In genomic region chrX:56464906-56465305, GRCm38 (mm10) we compare ENCODE assay signal across 33 mouse cellular contexts. TPM values are rescaled to one million over a fixed set of nuclear protein-coding genes. Genes with fewer than 3 reads are reported as not detected.
DNase-seq lines count a peak whose midpoint lies in the region; ATAC-seq and TF ChIP-seq lines count a peak whose summit lies in the region.
"Had no signal": no experiment of that assay in that cellular context is flagged by ENCODE, and none has a peak within 500 bp of the region (broad histone marks: within the 10 kb centered on the region; RNA-seq: fewer than 3 reads in every experiment).

No protein-coding gene starts in this region.

- H3K9me3 ChIP-seq in G1E (replicated peaks), result no peaks in the 10 kb centered on the region
- no peaks in the 10 kb centered on the region for H3K9me3 ChIP-seq in liver, embryonic 14.5 days (ENCODE audit: control insufficient read depth, low read length)
- H3K9me3 ChIP-seq in stomach, embryonic 15.5 days, result no peaks in the 10 kb centered on the region
- H3K9me3 ChIP-seq: embryonic facial prominence, embryonic 12.5 days; limb, embryonic 10.5 days; neural tube, embryonic 15.5 days had no signal

- H3K9ac ChIP-seq in liver, embryonic 14.5 days (replicated peaks), result no peak overlapping the region
- H3K9ac ChIP-seq in stomach, embryonic 15.5 days, result no peak overlapping the region
- H3K9ac ChIP-seq: embryonic facial prominence, embryonic 12.5 days; forebrain, postnatal 0 days; neural tube, embryonic 15.5 days had no signal

- H3K36me3 ChIP-seq in G1E (replicated peaks), result peaks cover 36% of the 10 kb centered on the region
- peaks cover 18% of the 10 kb centered on the region for H3K36me3 ChIP-seq in liver, embryonic 14.5 days (replicated peaks; ENCODE audit: control insufficient read depth, insufficient read depth, low read depth)
- no peaks in the 10 kb centered on the region for H3K36me3 ChIP-seq in stomach, embryonic 15.5 days
- H3K36me3 ChIP-seq in thymus, adult 2 months (ENCODE audit: control insufficient read depth, insufficient read depth, low read length), result no peaks in the 10 kb centered on the region
- H3K36me3 ChIP-seq: embryonic facial prominence, embryonic 12.5 days; neural tube, embryonic 15.5 days had no signal

- peak overlapping the region; percentile 81; the same call in 1 of the 2 replicates for H3K27ac ChIP-seq in bone marrow macrophage, adult 2 months (ENCODE audit: insufficient read depth, low read depth, low read length)
- no peak overlapping the region for H3K27ac ChIP-seq in liver, embryonic 14.5 days
- no peak overlapping the region for H3K27ac ChIP-seq in stomach, embryonic 15.5 days
- no peak overlapping the region for H3K27ac ChIP-seq in thymus, adult 2 months (ENCODE audit: control insufficient read depth, insufficient read depth, low read length)
- H3K27ac ChIP-seq: embryonic facial prominence, embryonic 12.5 days; kidney, postnatal 0 days; limb, embryonic 10.5 days; neural tube, embryonic 15.5 days had no signal

- no peak for TF ChIP-seq CTCF in G1E (IDR thresholded peaks at IDR 0.05; ENCODE audit: low read depth, low read length)
- no peak for TF ChIP-seq CTCF in bone marrow macrophage, adult 2 months (IDR thresholded peaks at IDR 0.05; ENCODE audit: low read depth, low read length)
- no peak for TF ChIP-seq CTCF in liver, embryonic 14.5 days (IDR thresholded peaks at IDR 0.05; ENCODE audit: low read depth)
- no peak for TF ChIP-seq CTCF in thymus, adult 2 months (IDR thresholded peaks at IDR 0.05; ENCODE audit: borderline replicate concordance, control insufficient read depth, extremely low read depth, insufficient read depth, low read length, poor library complexity)

- no peak overlapping the region for H3K4me3 ChIP-seq in G1E (ENCODE audit: low read depth, low read length)
- no peak overlapping the region for H3K4me3 ChIP-seq in bone marrow macrophage, adult 2 months (ENCODE audit: insufficient read depth, low read length)
- H3K4me3 ChIP-seq in liver, embryonic 14.5 days (ENCODE audit: insufficient read depth in 1 of 2, low read depth in 2 of 2, low read length in 2 of 2), result no peak overlapping the region
- H3K4me3 ChIP-seq in stomach, embryonic 15.5 days (replicated peaks), result no peak overlapping the region
- no peak overlapping the region for H3K4me3 ChIP-seq in thymus, adult 2 months (ENCODE audit: control insufficient read depth, insufficient read depth, low read length)
- H3K4me3 ChIP-seq: embryonic facial prominence, embryonic 12.5 days; limb, embryonic 10.5 days; neural tube, embryonic 15.5 days had no signal

- no peaks in the 10 kb centered on the region for H3K27me3 ChIP-seq in G1E (ENCODE audit: insufficient read depth, low read length)
- no peaks in the 10 kb centered on the region for H3K27me3 ChIP-seq in liver, embryonic 14.5 days (ENCODE audit: control insufficient read depth, insufficient read depth, low read length)
- no peaks in the 10 kb centered on the region for H3K27me3 ChIP-seq in stomach, embryonic 15.5 days (replicated peaks)
- H3K27me3 ChIP-seq in thymus, adult 2 months (ENCODE audit: control insufficient read depth, insufficient read depth, low read length), result no peaks in the 10 kb centered on the region
- H3K27me3 ChIP-seq: embryonic facial prominence, embryonic 12.5 days; neural tube, embryonic 15.5 days had no signal

- TF ChIP-seq POLR2A in bone marrow macrophage, adult 2 months (IDR thresholded peaks at IDR 0.05; ENCODE audit: borderline replicate concordance, low read depth, low read length), result no peak
- no peak for TF ChIP-seq POLR2A in thymus, adult 2 months (IDR thresholded peaks at IDR 0.05; ENCODE audit: control insufficient read depth, extremely low read depth, insufficient read depth, low read length, poor library complexity)

- peak overlapping the region; percentile 24 for H3K4me2 ChIP-seq in liver, embryonic 14.5 days (ENCODE audit: low read depth)
- H3K4me2 ChIP-seq in stomach, embryonic 15.5 days, result no peak overlapping the region
- H3K4me2 ChIP-seq: embryonic facial prominence, embryonic 12.5 days; heart, embryonic 11.5 days; neural tube, embryonic 15.5 days had no signal

- 30% methylated on average over 1 of the region's 1 CpGs for WGBS in liver, embryonic 14.5 days (ENCODE audit: insufficient replicate concordance)
- WGBS in stomach, embryonic 15.5 days, result 66% methylated on average over 1 of the region's 1 CpGs
- 96% methylated on average over 1 of the region's 1 CpGs for WGBS in thymus, adult 2 months

- H3K4me1 ChIP-seq in G1E (ENCODE audit: insufficient read depth, low read depth, low read length), result peaks cover 62% of the 10 kb centered on the region
- H3K4me1 ChIP-seq in bone marrow macrophage, adult 2 months (ENCODE audit: control insufficient read depth, insufficient read depth, low read length), result peaks cover 52% of the 10 kb centered on the region
- H3K4me1 ChIP-seq in liver, embryonic 14.5 days (replicated peaks; ENCODE audit: control insufficient read depth in 2 of 2, insufficient read depth in 2 of 2, low read length in 1 of 2), result peaks cover 0 to 19% of the 10 kb centered on the region in 2 experiments; a peak in 2 of 4 replicates
- no peaks in the 10 kb centered on the region for H3K4me1 ChIP-seq in stomach, embryonic 15.5 days
- H3K4me1 ChIP-seq in thymus, adult 2 months (replicated peaks; ENCODE audit: control insufficient read depth, insufficient read depth, low read length), result no peaks in the 10 kb centered on the region
- H3K4me1 ChIP-seq: embryonic facial prominence, embryonic 12.5 days; neural tube, embryonic 15.5 days had no signal

- peak; percentile 55 for TF ChIP-seq EP300 in liver, embryonic 14.5 days (IDR thresholded peaks at IDR 0.05; ENCODE audit: low read depth)

- DNase-seq in G1E (ENCODE audit: low spot score), result no peak
- no peak for DNase-seq in liver, embryonic 14.5 days (ENCODE audit: low read depth in 3 of 3, low spot score in 3 of 3)
- DNase-seq in left cerebral cortex, adult 11 months (ENCODE audit: low spot score), result no peak
- no peak for DNase-seq in urinary bladder, adult 18-20 months (ENCODE audit: low spot score in 2 of 2)
- DNase-seq in thymus, adult 2 months, result no peak
- DNase-seq: adrenal gland, postnatal 36 days; cerebellum, adult 11 months; cerebellum, postnatal 14 days; forebrain, postnatal 0 days; gastrocnemius, postnatal 14 days; heart, adult 11 months; kidney, adult 2 months; lung, postnatal 14 days; right cerebral cortex, adult 18-20 months; right cerebral cortex, postnatal 4 days; thymus, adult 18-20 months had no signal

- peak; percentile 96 for ATAC-seq in G1E (ENCODE audit: extremely low read depth, insufficient number of reproducible peaks, low FRiP score, poor library complexity, severe bottlenecking)
- peak; percentile 53; the same call in 1 of the 2 replicates for ATAC-seq in liver, embryonic 14.5 days (ENCODE audit: insufficient read depth)
- peak; percentile 60; the same call in 1 of the 2 replicates for ATAC-seq in stomach, embryonic 15.5 days (ENCODE audit: insufficient read depth, low FRiP score, low read depth)
- ATAC-seq: forebrain, postnatal 0 days had no signal

RNA-seq across cellular contexts. Expression of gene Ints6l, which starts 10.2 kb away (rescaled TPM):
- total RNA-seq in G1E (2014; fragmentation: Nextera tagmentation), result 126 and 143 TPM in 2 replicates
- total RNA-seq in G1E (2017), result 163 and 178 TPM in 2 replicates
- polyA plus RNA-seq in G1E (2012), result 4.0 and 6.3 TPM in 2 replicates
- polyA plus RNA-seq in bone marrow macrophage, adult 2 months (2012; ENCODE audit: insufficient read depth, insufficient read length, missing spikeins), result 86.7 and 89.1 TPM in 2 replicates
- polyA plus RNA-seq in liver, embryonic 14.5 days (2012; rRNA removed), result 47.2 and 79.7 TPM in 2 replicates
- polyA plus RNA-seq in liver, embryonic 14.5 days (2014; fragmentation: Nextera tagmentation; extraction: Ambion mirVana), result 35.0 and 36.4 TPM in 2 replicates
- polyA plus RNA-seq in stomach, embryonic 15.5 days (2015; fragmentation: Nextera tagmentation; extraction: Ambion mirVana), result 25.3 and 25.5 TPM in 2 replicates
- polyA plus RNA-seq in thymus, adult 2 months (2012; rRNA removed), result 16.6 and 24.0 TPM in 2 replicates

RNA-seq across cellular contexts. Expression of gene Gm2174, which starts 17.1 kb away (rescaled TPM):
- total RNA-seq in G1E (2014; fragmentation: Nextera tagmentation) (not detected in 2 replicates), G1E (2017) (27.9 and 52.9 TPM in 2 replicates)
- not detected in 2 replicates for polyA plus RNA-seq in G1E (2012)
- 5.3 and 6.1 TPM in 2 replicates for polyA plus RNA-seq in bone marrow macrophage, adult 2 months (2012; ENCODE audit: insufficient read depth, insufficient read length, missing spikeins)
- polyA plus RNA-seq in liver, embryonic 14.5 days (2012; rRNA removed), result not detected in 2 replicates
- 2.0 and 2.1 TPM in 2 replicates for polyA plus RNA-seq in liver, embryonic 14.5 days (2014; fragmentation: Nextera tagmentation; extraction: Ambion mirVana)
- polyA plus RNA-seq in stomach, embryonic 15.5 days (2015; fragmentation: Nextera tagmentation; extraction: Ambion mirVana), result 1.2 and 4.2 TPM in 2 replicates
- not detected in 2 replicates for polyA plus RNA-seq in thymus, adult 2 months (2012; rRNA removed)
- total RNA-seq: adrenal gland, postnatal 36 days; forebrain, postnatal 0 days; layer of hippocampus, postnatal 10 days; left cerebral cortex, adult 8-10 months; liver, adult 2 months; midbrain, postnatal 0 days had no signal
- polyA plus RNA-seq: C2C12; kidney, adult 2 months; liver, adult 2 months; midbrain, postnatal 0 days; urinary bladder, adult 2 months had no signal

RNA-seq across cellular contexts. Expression of gene Gm10477, which starts 59.6 kb away (rescaled TPM):
- total RNA-seq in G1E (2014; fragmentation: Nextera tagmentation), result not detected in 2 replicates
- total RNA-seq in G1E (2017), result not detected in 2 replicates
- polyA plus RNA-seq in G1E (2012), result not detected in 2 replicates
- polyA plus RNA-seq in bone marrow macrophage, adult 2 months (2012; ENCODE audit: insufficient read depth, insufficient read length, missing spikeins), result not detected in 2 replicates
- not detected in 2 replicates for polyA plus RNA-seq in liver, embryonic 14.5 days (2012; rRNA removed)
- polyA plus RNA-seq in liver, embryonic 14.5 days (2014; fragmentation: Nextera tagmentation; extraction: Ambion mirVana), result not detected in 2 replicates
- not detected in 2 replicates for polyA plus RNA-seq in stomach, embryonic 15.5 days (2015; fragmentation: Nextera tagmentation; extraction: Ambion mirVana)
- polyA plus RNA-seq in thymus, adult 2 months (2012; rRNA removed), result not detected in 2 replicates
- total RNA-seq: adrenal gland, postnatal 36 days; forebrain, postnatal 0 days; gastrocnemius, postnatal 14 days; layer of hippocampus, postnatal 10 days; left cerebral cortex, adult 8-10 months; liver, adult 2 months; midbrain, postnatal 0 days had no signal
- polyA plus RNA-seq: C2C12; embryonic facial prominence, embryonic 12.5 days; forebrain, embryonic 11.5 days; forebrain, postnatal 0 days; heart, embryonic 11.5 days; heart, postnatal 0 days; hindbrain, embryonic 11.5 days; kidney, adult 2 months; kidney, postnatal 0 days; limb, embryonic 10.5 days; liver, adult 2 months; midbrain, postnatal 0 days; neural tube, embryonic 15.5 days; stomach, embryonic 14.5 days; urinary bladder, adult 2 months had no signal
